Mouse (Mus musculus) gastrocnemius, postnatal 14 days (tissue): Measurements from ENCODE around the gene Ltb4r2. TPM values are rescaled to one million over a fixed set of nuclear protein-coding genes. Genes with fewer than 3 reads are reported as not detected.
"Not testable (repeated sequence)": the region's sequence is repeated elsewhere in the genome, so short reads cannot be mapped to it uniquely, and the experiment has no call there.

Experiments used
- DNase-seq: peaks from one replicate; pipeline ENCODE4 v3.0.0; 2021; ENCODE audit warnings: mixed read lengths
- intact Hi-C: fragments of 180-260 bp; cut with DNase I; formaldehyde crosslinking; loops from one replicate; pipeline ENCODE4 v1.15.1; 2025; ENCODE audit warnings: low total_unique reads
- total RNA-seq, 2 experiments: library from RNA; stranded (reverse); gene quantifications; 2 replicates each; pipeline ENCODE4 v1.2.3; 2021

Gene Ltb4r2
- total RNA-seq, 2 experiments from 2014 or later, result 0.12 TPM; not detected in 1

- no peak for DNase-seq
- intact Hi-C loops, result no loop called here
These were observed 26.4 kb upstream of the Ltb4r2 start for GRCm38 (mm10) chr14:55734869-55735268.

- no peak for DNase-seq
- intact Hi-C loops, result no loop called here
These were observed 25.9 kb upstream of the Ltb4r2 start for GRCm38 (mm10) chr14:55735334-55735733.

- intact Hi-C loops, result no loop called here
- DNase-seq, result no peak
These were observed 25.5 kb upstream of the Ltb4r2 start for GRCm38 (mm10) chr14:55735758-55736157.

GRCm38 (mm10) chr14:55737086-55737687 is 24.0 kb upstream of the Ltb4r2 start:
- DNase-seq, result no peak
- intact Hi-C loops, result no loop called here

- intact Hi-C loops, result loop anchor here (5.0 to 10.0 kb wide), 2 partner anchors 61 to 249 kb away; partner anchors contain the start of genes Carmil3 and Tinf2
- DNase-seq, result peak; percentile 80
These were observed 17.5 kb upstream of the Ltb4r2 start for GRCm38 (mm10) chr14:55743711-55744110.

- intact Hi-C loops, result loop anchor here (10.0 kb wide), 1 partner anchor 251 kb away; the partner anchor contains the start of gene Carmil3
- peak; percentile 89 for DNase-seq
These were observed 15.9 kb upstream of the Ltb4r2 start, which contains the start of the genes Dhrs1 and Nop9 for GRCm38 (mm10) chr14:55745180-55745860. Dhrs1 (minus strand) TSS chr14:55745690. Nop9 (plus strand) TSS chr14:55745693.

GRCm38 (mm10) chr14:55745861-55746237 is 15.4 kb upstream of the Ltb4r2 start:
- intact Hi-C loops, result loop anchor here (10.0 kb wide), 1 partner anchor 251 kb away; the partner anchor contains the start of gene Carmil3

GRCm38 (mm10) chr14:55747051-55747847 is 14.0 kb upstream of the Ltb4r2 start:
- intact Hi-C loops, result loop anchor here (10.0 kb wide), 1 partner anchor 252 kb away; the partner anchor contains the start of gene Carmil3
- no peak for DNase-seq

More at GRCm38 (mm10) chr14:55745861-55746237, 15.4 kb upstream of the Ltb4r2 start:
- DNase-seq, result no peak

GRCm38 (mm10) chr14:55757566-55757965 is 3.7 kb upstream of the Ltb4r2 start:
- intact Hi-C loops, result no loop called here
- no peak for DNase-seq

GRCm38 (mm10) chr14:55758363-55758784 is 2.9 kb upstream of the Ltb4r2 start, which contains the start of gene Cideb:
Cideb (minus strand) TSS chr14:55758458.
- DNase-seq, result no peak
- intact Hi-C loops, result no loop called here

GRCm38 (mm10) chr14:55760156-55760555 is 1.1 kb upstream of the Ltb4r2 start:
- intact Hi-C loops, result not testable (repeated sequence)
- peak; percentile 77 for DNase-seq

GRCm38 (mm10) chr14:55762001-55762821 is 983 bp downstream of the Ltb4r2 start:
- intact Hi-C loops, result no loop called here
- DNase-seq, result peak; percentile 71

GRCm38 (mm10) chr14:55763166-55763565 is 1.9 kb downstream of the Ltb4r2 start:
- DNase-seq, result no peak
- intact Hi-C loops, result no loop called here

GRCm38 (mm10) chr14:55765696-55766095 is 4.5 kb downstream of the Ltb4r2 start, which contains the start of gene Ltb4r1:
Ltb4r1 (plus strand) TSS chr14:55765962.
- no peak for DNase-seq
- intact Hi-C loops, result no loop called here

- intact Hi-C loops, result no loop called here
These were observed 6.5 kb downstream of the Ltb4r2 start for GRCm38 (mm10) chr14:55767519-55768414.

GRCm38 (mm10) chr14:55768555-55768954 is 7.3 kb downstream of the Ltb4r2 start:
- intact Hi-C loops, result no loop called here
- no peak for DNase-seq

More at GRCm38 (mm10) chr14:55767519-55768414, 6.5 kb downstream of the Ltb4r2 start:
- DNase-seq, result peak; percentile 64

- DNase-seq, result no peak
- intact Hi-C loops, result no loop called here
These were observed 8.0 kb downstream of the Ltb4r2 start for GRCm38 (mm10) chr14:55769087-55769703.
